Mouse (Mus musculus) CH12.LX (cell line): ENCODE measurements at regions not wholly inside any gene's neighbourhood (a gene's known extent, or its start where the extent isn't known, plus 50 kb on each side); places are given as distances from the start of the nearest gene placed in this dataset.

Source experiments
- DNase-seq: peaks from one replicate; pipeline ENCODE4 v3.0.0-alpha.2; 2013; ENCODE audit errors: extremely low read depth
- H3K27ac ChIP-seq: 2 replicates; pipeline ENCODE4 v1.5.1; 2012; ENCODE audit warnings: low read depth, mild to moderate bottlenecking, control low read depth, moderate library complexity; ENCODE audit not compliant: insufficient read depth
- H3K27me3 ChIP-seq: replicated peaks from 2 replicates; pipeline ENCODE3; 2012; ENCODE audit warnings: inconsistent platforms
- H3K36me3 ChIP-seq, 2 experiments: replicated peaks in 1 of 2; 2 replicates each; pipeline versions ENCODE3 to v1.6.1; 2012; ENCODE audit warnings: inconsistent platforms in 1 of 2, low read length in 1 of 2, mild to moderate bottlenecking in 1 of 2, mixed read lengths in 1 of 2, moderate library complexity in 1 of 2; ENCODE audit not compliant: control insufficient read depth in 1 of 2, insufficient read depth in 1 of 2
- H3K4me1 ChIP-seq, 2 experiments: 2 replicates each; pipeline ENCODE4 v1.6.1; 2012; ENCODE audit warnings: inconsistent platforms in 1 of 2, moderate library complexity in 1 of 2; ENCODE audit not compliant: insufficient read depth in 2 of 2, control insufficient read depth in 1 of 2
- H3K4me2 ChIP-seq: 2 replicates; pipeline ENCODE4 v1.6.1; 2012; ENCODE audit warnings: low read depth, mild to moderate bottlenecking, control low read depth; ENCODE audit not compliant: poor library complexity, insufficient read depth, severe bottlenecking
- H3K4me3 ChIP-seq, 3 experiments: fragments of 150-350 bp in 1 of 3; sonication (generic) in 1 of 3; replicated peaks in 1 of 3; 2 replicates each; pipeline versions ENCODE3 to v1.5.1; 2011 to 2012; ENCODE audit warnings: low read depth in 2 of 3, low read length in 2 of 3, mild to moderate bottlenecking in 2 of 3, moderate library complexity in 2 of 3, control low read depth in 1 of 3, improper control_type of control experiment in 1 of 3, inconsistent platforms in 1 of 3, mixed read lengths in 1 of 3; ENCODE audit not compliant: poor library complexity in 1 of 3
- H3K79me2 ChIP-seq: replicated peaks from 2 replicates; pipeline ENCODE4 v1.6.1; 2012; ENCODE audit warnings: mild to moderate bottlenecking, moderate library complexity; ENCODE audit not compliant: control insufficient read depth, poor library complexity, insufficient read depth, severe bottlenecking; ENCODE audit errors: extremely low read depth
- H3K9ac ChIP-seq: 2 replicates; pipeline ENCODE4 v1.6.1; 2012; ENCODE audit warnings: low read depth, mild to moderate bottlenecking, control low read depth, moderate library complexity; ENCODE audit not compliant: insufficient read depth
- H3K9me3 ChIP-seq: replicated peaks from 2 replicates; pipeline ENCODE3; 2012; ENCODE audit warnings: low read length, inconsistent platforms, mixed read lengths
- CHD1 ChIP-seq: IDR thresholded peaks from 2 replicates; pipeline ENCODE4 v1.6.1; 2012; ENCODE audit warnings: low read depth, low read length, improper control_type of control experiment, inconsistent platforms
- ELF1 ChIP-seq: IDR thresholded peaks from 2 replicates; pipeline ENCODE4 v1.6.1; 2014; ENCODE audit warnings: low read depth, mild to moderate bottlenecking, inconsistent platforms, low read length, improper control_type of control experiment
- EP300 ChIP-seq: IDR thresholded peaks from 2 replicates; pipeline ENCODE4 v1.6.1; 2011; ENCODE audit warnings: low read length, improper control_type of control experiment
- IRF4 ChIP-seq: IDR thresholded peaks from 2 replicates; pipeline ENCODE4 v1.6.1; 2014; ENCODE audit warnings: low read depth, mild to moderate bottlenecking, inconsistent platforms, low read length, improper control_type of control experiment
- JUN ChIP-seq: IDR thresholded peaks from 2 replicates; pipeline ENCODE4 v1.6.1; 2011; ENCODE audit warnings: low read depth, mild to moderate bottlenecking, low read length, improper control_type of control experiment, moderate library complexity; ENCODE audit not compliant: insufficient read depth
- JUND ChIP-seq: conservative IDR thresholded peaks from 2 replicates; pipeline ENCODE4 v1.6.1; 2011; ENCODE audit warnings: low read depth, low read length, improper control_type of control experiment
- MAFK ChIP-seq: IDR thresholded peaks from 2 replicates; pipeline ENCODE4 v1.6.1; 2011; ENCODE audit warnings: low read length, improper control_type of control experiment; ENCODE audit not compliant: insufficient replicate concordance
- MEF2A ChIP-seq: IDR thresholded peaks from 2 replicates; pipeline ENCODE4 v1.6.1; 2014; ENCODE audit warnings: low read depth, mild to moderate bottlenecking, inconsistent platforms, low read length, improper control_type of control experiment, borderline replicate concordance
- MXI1 ChIP-seq: IDR thresholded peaks from 2 replicates; pipeline ENCODE4 v1.6.1; 2011; ENCODE audit warnings: mild to moderate bottlenecking, low read depth, low read length, improper control_type of control experiment
- POLR2A ChIP-seq: IDR thresholded peaks from 2 replicates; pipeline ENCODE4 v1.6.1; 2011; ENCODE audit warnings: low read depth, mild to moderate bottlenecking, improper control_type of control experiment, low read length
- POLR2AphosphoS2 ChIP-seq: IDR thresholded peaks from 2 replicates; pipeline ENCODE4 v1.6.1; 2011; ENCODE audit warnings: low read depth, low read length, improper control_type of control experiment
- RAD21 ChIP-seq: IDR thresholded peaks from 2 replicates; pipeline ENCODE4 v1.6.1; 2011; ENCODE audit warnings: low read depth, mild to moderate bottlenecking, low read length, improper control_type of control experiment, moderate library complexity
- RCOR1 ChIP-seq: conservative IDR thresholded peaks from 2 replicates; pipeline ENCODE4 v1.6.1; 2012; ENCODE audit warnings: low read depth, mild to moderate bottlenecking, inconsistent platforms, low read length, improper control_type of control experiment
- SIN3A ChIP-seq: IDR thresholded peaks from 2 replicates; pipeline ENCODE4 v1.6.1; 2012; ENCODE audit warnings: low read length, improper control_type of control experiment, inconsistent platforms
- TBP ChIP-seq: conservative IDR thresholded peaks from 2 replicates; pipeline ENCODE4 v1.6.1; 2011; ENCODE audit warnings: low read depth, low read length, improper control_type of control experiment
- ZC3H11A ChIP-seq: IDR thresholded peaks from 2 replicates; pipeline ENCODE4 v1.6.1; 2012; ENCODE audit warnings: low read depth, mild to moderate bottlenecking, inconsistent platforms, low read length, improper control_type of control experiment
- ZMIZ1 ChIP-seq: IDR thresholded peaks from 2 replicates; pipeline ENCODE4 v1.6.1; 2012; ENCODE audit warnings: low read depth, mild to moderate bottlenecking, inconsistent platforms, low read length, improper control_type of control experiment
- dilution Hi-C: fragments of 300-500 bp; cut with MboI; formaldehyde crosslinking; loops from 2 replicates; pipeline ENCODE4 v1.14.3; 2020; ENCODE audit warnings: low sequenced_read_pairs; ENCODE audit not compliant: extremely low pct_unique_long_range_greater_than_20kb, extremely low pct_ligation_motif_present
- in situ Hi-C: fragments of 300-500 bp; cut with MboI; formaldehyde crosslinking; loops from 3 replicates; pipeline ENCODE4 v1.14.3; 2019; ENCODE audit warnings: low sequenced_read_pairs, low pct_ligation_motif_present, low pct_unique_long_range_greater_than_20kb, mixed read lengths

DNA sequence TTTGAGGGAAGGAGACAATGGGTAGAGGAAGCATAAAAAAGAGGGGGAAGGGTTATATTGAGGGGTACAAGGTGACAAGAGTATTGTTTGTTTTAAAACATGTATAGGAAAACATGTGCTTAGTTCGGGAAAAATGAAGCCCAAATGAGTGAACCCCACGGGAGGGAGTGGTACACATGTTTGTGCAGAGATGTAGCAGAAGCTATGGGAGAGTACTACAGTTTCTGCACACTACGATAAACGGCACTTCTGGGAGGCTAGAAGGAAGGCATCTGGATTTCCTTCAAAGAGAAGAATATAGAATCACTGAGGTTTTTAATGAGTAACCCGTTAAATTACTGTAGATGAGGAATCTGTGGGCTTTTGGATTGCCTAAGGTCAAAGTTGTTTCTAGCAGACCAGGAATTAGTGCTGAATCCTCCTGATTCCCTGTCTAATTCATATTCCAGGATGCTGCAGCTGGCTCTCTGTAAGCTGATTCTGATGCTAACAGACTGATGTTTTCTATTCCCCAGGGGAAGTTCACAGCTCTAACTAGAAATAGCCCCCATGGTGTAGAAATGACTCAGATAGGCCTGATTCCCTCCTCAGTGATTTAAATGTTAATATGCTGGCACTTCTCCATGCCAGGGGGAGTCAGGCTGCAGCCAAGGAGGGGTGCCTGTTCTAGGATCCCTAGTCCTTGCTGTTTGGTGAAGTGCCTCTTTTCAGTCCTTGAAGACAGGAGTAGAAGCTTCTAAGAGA is 391.2 kb upstream of the Sel1l start:
- Histone ChIP-seq H3K4me3 (no peak overlapping the region), H3K9ac (no peak overlapping the region), H3K4me2 (no peak overlapping the region), H3K9me3 (no peaks in the 10 kb centered on the region), H3K27me3 (no peaks in the 10 kb centered on the region), H3K4me1 (peaks cover 3 to 22% of the 10 kb centered on the region in 2 experiments), H3K36me3 (no peaks in the 10 kb centered on the region), H3K79me2 (no peaks in the 10 kb centered on the region), H3K27ac (no peak overlapping the region)
- peak; percentile 49 for DNase-seq
- TF ChIP-seq ZC3H11A (no peak), JUN (0 out of 2 replicates have a peak, but pooled peaks have one; percentile 4), JUND (peak; percentile 59), MEF2A (peak; percentile 68; the same call in 1 of the 2 replicates), POLR2AphosphoS2 (no peak), IRF4 (peak; percentile 67), EP300 (peak; percentile 49; the same call in 1 of the 2 replicates)
- dilution Hi-C loops = no loop called here
- in situ Hi-C loops = no loop called here

DNA sequence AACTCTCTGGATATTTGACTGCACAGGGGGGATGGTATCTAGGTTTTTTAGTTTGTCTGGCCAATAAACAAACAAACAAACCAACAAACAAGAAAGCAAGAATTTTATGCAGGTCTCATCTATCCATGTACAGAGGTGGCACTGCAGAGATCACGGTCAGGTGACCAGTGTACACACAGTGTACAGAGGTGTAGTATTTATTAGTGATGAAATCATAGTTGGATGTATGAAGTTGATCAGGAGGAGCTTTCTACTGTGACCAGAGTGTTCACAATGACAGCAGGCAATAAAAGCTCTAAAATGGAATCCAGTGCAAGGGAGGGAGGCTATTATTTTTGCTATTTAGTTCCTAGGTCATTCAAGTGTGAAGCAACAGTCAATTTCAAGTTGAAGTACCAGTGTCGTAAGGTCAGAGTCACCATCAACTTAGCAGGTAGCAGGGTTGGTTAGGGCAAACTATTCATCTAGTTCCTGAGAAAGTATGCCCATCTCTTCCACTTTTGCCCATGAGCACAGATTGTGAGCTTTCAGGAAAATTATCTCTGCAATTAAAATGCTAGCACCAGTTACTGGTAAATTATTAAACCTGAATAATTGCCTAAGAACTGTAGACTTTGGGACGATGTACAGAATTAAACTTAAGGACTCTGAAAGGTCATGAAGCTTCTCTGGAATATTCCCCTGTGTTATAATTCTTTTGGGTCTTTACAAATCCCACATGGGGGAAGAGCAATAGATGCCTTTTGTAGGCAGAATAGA is 384.9 kb upstream of the Sel1l start:
- dilution Hi-C loops = no loop called here
- Histone ChIP-seq H3K4me3 (no peak overlapping the region), H3K4me2 (no peak overlapping the region), H3K36me3 (no peaks in the 10 kb centered on the region), H3K79me2 (no peaks in the 10 kb centered on the region), H3K27me3 (no peaks in the 10 kb centered on the region), H3K9ac (no peak overlapping the region), H3K27ac (no peak overlapping the region), H3K9me3 (no peaks in the 10 kb centered on the region), H3K4me1 (peaks cover 0 to 10% of the 10 kb centered on the region in 2 experiments; a peak in 2 of 4 replicates)
- DNase-seq = no peak
- no peak for TF ChIP-seq TBP
- no peak for TF ChIP-seq CHD1
- no peak for TF ChIP-seq ELF1
- TF ChIP-seq RCOR1 = no peak
- TF ChIP-seq IRF4 = no peak
- no peak for TF ChIP-seq POLR2AphosphoS2
- TF ChIP-seq MAFK = no peak
- no peak for TF ChIP-seq POLR2A
- no peak for TF ChIP-seq RAD21
- TF ChIP-seq ZC3H11A = no peak
- TF ChIP-seq ZMIZ1 = no peak
- no peak for TF ChIP-seq MXI1
- no peak for TF ChIP-seq SIN3A
- in situ Hi-C loops = no loop called here
